Mouse (Mus musculus) adrenal gland, postnatal 10 days (tissue): ENCODE data around the gene Zcchc17. TPM values are rescaled to one million over a fixed set of nuclear protein-coding genes. Genes with fewer than 3 reads are reported as not detected.
A peak's percentile ranks its signal among the peaks of the same experiment; 100 is the strongest.

Source experiments
- DNase-seq: peaks from one replicate; pipeline ENCODE4 v3.0.0; 2021; ENCODE audit warnings: mixed read lengths
- total RNA-seq, 2 experiments: library from RNA; stranded (reverse); gene quantifications; 2 replicates each; pipeline ENCODE4 v1.2.3; 2021

Zcchc17 gene
- total RNA-seq, 2 experiments from 2014 or later = 35.5 to 38.7 TPM

DNA sequence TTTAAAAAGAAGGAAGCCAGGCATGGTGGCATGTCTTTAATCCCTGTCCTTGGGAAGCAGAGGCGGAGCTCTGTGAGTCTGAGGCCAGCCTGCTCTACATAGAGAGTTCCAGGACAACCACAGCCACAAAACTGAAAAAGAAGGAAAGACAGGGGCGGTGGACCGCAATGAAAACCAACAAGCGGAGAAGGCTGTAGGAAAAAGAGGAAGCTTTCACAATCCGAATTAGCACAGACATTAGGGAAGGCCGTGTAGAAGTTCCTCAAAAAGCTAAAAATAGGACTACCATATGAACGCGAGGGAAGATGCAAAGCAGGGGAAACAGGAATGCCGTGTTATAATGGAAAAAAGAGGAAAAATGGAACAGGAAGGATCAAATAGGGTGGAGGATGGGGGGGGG, 75.9 kb downstream of the Zcchc17 start:
- DNase-seq = no peak

DNA sequence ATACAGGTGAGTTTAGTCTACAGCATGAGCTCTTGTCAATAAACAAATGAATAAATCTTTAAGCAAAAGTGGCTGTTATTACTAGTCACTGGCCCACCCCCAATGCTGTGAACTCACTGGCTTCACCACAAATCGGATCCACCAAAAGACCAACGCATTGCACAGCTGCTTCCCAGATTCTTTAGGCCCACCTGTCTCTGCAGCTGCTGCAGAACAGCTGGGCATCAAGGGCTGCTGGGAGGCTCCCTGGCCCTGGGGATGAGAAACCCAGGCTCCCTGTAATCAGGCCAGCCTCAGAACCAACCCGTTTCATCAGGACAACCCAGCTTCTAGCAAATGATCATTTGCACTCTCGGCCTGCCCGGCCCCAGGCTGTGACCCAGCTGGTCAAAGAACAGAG, 76.9 kb downstream of the Zcchc17 start:
- DNase-seq = no peak

DNA sequence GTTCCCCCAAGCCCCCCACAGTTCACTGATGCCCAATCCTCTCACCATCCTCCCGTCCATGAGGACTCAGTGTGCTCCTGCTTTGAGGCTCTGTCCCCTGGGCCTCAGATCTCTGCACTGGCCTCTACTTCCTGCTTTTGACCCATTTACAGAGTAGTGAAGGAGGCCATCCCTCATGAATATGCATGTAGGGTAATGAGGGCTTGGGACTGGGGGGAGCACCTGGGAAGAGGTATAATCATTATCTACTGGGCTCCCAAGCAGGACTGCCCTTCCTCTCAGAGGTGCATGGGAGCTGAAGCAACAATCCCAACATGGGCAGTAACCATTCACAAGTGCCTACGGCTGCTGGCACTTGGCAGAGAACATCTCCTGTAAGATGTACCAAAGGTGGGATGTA, 80.6 kb downstream of the Zcchc17 start, which contains the start of gene Serinc2:
Gene Serinc2 (minus strand): TSS at position 101 of the 400 bp plus-strand sequence.
- no peak for DNase-seq

DNA sequence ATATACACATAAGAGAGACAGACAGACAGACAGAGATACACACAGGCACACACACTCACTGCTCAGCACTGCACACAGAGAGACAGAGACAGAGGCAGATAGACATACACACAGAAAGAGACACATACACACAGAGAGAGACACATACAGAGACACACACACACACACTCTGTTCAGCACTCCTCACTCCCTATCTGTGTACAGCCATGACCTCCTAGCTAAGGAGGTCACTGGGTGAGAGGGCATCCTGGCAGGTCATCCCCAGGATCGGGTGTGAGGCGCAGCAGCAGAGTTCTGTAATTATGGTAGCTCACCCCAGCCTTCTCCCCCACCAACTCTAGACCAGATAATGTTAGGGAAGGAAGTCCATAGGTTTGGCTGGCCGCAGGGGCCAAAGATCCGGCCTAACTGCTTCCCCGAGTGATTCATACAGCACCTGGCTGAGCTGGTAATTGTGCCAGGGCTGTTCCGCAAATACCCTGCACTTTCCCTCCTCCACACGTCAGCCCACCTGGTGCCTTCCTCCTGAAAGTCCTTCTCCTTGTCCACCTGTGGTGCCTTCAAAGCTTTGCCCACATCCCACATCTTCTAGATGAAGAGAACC, 83.1 kb downstream of the Zcchc17 start:
- DNase-seq = no peak

DNA sequence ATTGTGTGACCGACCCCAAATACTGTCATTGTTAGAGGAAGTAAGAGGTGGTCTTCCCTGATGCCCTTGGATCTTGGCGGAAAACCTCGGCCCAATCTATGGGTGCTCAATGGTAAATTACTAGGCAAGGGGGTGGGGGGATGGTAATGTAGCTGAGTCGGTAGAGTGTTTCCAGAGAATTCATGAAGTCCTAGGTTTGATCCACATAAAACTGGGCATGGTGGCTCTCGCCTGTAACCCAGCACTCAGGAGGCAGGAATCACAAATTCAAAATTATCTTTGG, 84.0 kb downstream of the Zcchc17 start:
- DNase-seq = no peak

DNA sequence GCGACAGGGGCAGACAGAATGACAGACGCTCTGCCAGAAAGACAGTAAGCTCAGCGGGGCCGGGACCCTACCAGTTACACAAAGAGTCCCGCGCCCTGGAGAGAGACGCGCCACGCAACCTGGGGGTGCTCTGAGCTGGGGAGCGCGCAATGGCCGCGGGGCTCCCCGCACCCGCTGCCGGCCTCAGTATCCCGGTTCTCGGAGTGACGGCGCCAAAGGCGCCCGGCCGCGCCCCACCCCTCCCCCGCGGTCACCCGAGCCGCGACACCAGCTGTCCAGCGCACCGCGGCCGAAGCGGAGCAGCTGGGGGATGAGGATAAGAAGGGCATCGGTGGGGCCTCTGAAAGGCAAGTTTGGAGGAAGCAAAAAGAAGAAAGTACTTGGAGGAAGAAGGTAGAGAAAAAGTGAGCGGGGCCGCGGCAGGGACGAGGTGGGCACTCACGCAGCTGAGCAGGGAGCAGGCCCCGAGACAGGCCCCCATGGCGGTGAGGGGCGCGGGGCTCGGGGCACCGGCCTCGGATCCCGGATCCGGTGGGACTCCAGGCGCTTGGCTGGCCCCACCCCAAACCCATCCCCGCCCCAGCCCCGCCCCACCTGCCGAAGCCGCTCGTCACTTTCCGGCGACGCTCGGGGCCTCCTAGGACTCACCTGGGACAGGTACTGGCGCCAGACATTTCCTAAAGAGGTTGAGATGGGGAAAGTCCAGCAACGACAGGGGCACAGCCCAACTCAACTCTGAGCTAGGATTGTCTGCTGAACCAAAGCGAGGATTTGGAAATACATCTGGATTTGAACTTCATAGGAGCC, 84.5 kb downstream of the Zcchc17 start:
- DNase-seq = peak; percentile 16

DNA sequence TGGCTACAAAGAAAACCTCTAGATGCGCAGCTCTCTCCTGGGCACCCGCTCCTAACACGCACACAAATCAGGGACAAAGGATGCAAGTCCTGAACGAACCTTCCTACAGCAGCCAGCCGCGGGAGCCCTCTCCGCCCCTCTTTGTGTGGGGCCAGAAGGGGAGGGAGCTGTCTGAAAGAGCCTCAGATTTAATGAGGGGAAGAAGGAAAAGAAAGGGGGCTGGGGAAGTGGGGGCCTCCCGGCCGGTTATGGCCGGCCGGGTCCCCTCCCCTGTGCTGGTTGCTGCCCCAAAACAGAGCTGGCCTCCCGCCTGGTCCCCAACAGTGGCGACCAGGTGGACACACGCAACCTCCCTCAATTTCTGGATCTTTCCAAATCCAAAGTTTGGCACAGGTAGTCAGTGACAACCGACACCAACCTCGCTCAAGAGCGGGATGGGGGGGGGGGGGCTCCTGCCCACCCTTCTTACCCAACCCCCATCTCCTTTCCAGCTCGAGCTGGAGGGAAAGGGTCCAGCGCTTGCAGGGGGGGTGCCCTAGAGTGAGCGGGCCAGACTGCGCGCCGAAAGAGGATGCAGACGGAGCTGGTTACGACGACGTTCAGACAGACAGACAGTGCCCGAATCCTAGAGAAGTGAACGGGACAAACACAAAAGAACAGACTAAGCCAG, 85.3 kb downstream of the Zcchc17 start:
- DNase-seq = no peak

DNA sequence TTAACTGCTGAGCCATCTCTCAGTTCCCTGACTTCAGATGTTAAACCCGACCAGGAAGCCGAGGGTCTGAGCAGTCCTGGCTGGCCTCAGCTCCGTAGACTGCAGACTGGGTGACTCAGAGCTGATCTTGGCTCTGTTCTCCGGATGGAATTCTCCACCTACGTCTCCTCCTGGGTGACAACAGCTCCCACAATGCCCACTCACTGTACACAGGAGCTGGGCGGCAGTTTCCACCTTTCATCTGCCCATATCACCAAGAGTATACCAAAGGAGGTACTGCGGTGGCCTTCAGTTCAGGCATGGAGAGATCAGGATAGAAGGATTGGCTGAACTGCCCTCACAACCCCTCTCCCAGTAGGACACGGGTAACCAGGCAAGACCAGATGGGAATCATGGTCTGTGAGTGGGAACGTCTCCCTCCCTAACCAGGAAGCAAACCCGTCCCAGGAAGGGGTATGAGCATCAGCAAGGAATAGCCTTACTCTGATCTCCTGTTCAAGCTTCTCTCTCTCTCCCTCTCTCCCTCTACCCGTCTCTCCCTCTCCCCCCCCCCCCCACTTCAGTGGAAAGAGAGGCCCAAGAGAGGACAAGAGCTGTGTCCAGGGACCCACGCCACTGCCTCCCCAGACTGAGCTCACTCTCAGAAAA, 85.9 kb downstream of the Zcchc17 start:
- peak; percentile 66 for DNase-seq

DNA sequence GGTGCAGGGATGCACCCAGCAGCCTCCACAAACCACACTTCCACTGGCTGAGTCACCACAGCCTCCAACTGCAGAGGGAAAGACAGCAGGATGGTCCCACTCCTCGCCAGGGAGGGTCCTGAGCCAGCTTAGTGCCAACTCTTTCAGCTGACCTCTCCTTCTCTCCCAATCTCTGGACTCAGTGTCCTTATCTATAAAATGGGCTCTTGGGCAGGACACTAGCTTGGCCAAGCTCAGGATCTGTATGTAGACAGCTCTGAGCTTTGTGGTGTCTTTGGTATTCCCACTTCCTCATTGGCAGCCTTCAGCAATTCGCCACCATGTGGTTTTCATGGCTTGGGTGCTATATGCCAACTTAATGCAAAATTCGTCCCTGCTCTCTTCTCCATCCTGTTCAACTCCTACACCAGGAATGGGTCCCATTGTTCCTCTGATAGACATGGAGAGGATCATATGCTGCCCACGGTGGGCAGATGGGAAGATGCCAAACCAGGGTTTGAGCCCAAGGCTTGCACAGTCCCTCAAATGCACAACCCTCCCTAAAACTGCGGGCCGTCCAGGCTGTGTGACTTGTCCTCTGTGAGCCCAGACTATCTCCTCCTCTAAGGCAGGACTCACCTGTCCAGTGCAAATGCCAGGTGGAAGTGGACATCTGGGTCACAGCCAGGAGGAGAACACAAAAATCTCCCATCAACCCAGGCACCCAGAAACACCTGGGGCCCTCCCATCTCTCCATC, 89.0 kb downstream of the Zcchc17 start:
- DNase-seq = no peak

DNA sequence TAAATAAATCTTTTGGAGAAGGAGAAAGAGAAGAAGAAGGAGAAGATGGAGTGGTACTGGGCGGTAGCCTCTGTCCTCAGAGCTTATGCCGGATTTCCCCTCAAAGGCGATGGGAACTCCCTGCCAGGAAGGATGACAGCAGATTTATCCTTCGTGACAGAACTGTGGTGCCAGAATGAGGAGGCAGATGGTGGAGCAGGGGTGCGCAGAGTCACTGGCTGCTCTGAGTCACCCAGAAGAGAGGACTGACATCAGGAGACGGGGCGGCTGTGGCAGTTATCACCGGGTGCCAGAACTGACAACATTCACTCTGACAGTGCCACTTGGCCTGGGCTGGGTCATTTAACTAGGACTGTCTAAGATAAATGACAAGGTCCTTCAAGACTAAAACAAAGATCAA, 89.7 kb downstream of the Zcchc17 start:
- DNase-seq = peak; percentile 29

DNA sequence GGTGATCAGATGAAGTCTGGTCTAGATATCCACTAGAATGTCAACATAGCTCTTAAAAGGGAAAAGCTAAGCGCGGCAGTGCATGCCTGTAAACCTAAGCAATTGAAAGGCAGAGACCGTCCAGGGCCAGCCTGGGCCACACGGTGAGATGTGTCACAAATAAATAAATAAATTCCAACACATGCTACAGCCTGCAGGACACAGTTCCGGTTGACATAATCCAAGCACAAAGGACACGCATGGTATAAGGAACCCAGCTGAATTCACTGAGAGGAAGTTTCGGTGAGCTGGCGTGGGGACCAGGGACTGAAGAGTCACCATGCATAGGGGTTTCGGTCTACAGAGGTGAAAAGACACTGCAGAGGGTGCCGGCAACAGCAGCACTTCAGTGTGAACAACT, 91.0 kb downstream of the Zcchc17 start:
- DNase-seq = no peak

DNA sequence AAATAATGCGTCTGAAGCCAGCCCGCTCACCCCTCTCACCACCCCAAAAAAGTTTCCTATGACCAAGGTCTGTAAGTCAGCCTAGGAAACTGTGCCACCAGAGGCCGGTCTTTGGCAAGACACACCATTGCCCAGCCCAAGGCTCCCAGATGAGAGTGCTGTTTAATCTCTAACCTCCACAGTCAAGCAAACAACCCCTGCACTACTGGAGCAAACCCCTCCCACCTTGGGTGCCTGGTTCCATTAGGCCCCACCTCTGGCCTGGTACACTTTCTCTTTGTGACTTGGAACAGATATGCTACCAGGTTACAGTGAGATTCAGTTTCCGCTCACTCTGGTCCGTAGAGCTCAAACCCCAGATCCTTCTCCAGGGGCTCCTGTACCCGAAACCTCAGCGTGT, 92.7 kb downstream of the Zcchc17 start:
- peak; percentile 19 for DNase-seq

DNA sequence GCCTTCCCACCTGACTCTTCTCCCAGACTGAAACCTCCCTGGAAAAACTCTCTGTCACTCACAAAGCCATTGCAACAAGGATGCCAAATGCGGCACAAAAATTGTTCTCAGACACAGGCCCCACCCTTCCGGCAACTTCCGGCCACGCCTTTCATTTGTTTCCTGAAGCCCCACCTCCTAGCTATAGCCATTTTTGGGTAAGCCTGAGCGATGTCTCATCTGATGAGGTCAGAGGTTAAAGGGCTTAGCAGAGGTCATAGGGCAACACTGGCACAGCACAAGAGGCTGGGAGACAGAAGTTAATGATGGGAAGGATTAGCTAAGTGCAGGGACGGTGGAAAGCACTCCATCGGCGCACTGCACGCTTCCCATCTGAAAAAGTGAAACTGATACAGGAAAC, 93.1 kb downstream of the Zcchc17 start:
- DNase-seq = no peak

Other genes with a start within 250 kb of the Zcchc17 start
- gene Hcrtr1, start 220.6 kb downstream of the Zcchc17 start, total RNA-seq = 1 to 10 TPM in 1 of 2 experiments, under 1 TPM in 1; 0.78 to 1.7 TPM
- gene Tinagl1, start 184.8 kb downstream of the Zcchc17 start, total RNA-seq = 100 to 1,000 TPM in 1 of 2 experiments, 10 to 100 TPM in 1; 69.2 to 114 TPM
- gene Gm853, start 137.5 kb downstream of the Zcchc17 start, total RNA-seq = not detected
- gene Serinc2, start 80.7 kb downstream of the Zcchc17 start, total RNA-seq = 1 to 10 TPM; 2.9 to 5.1 TPM
- 100 to 1,000 TPM; 110 to 422 TPM for gene Fabp3, start 51.3 kb downstream of the Zcchc17 start, total RNA-seq
- 1 to 10 TPM in 1 of 2 experiments, not detected in 1; 1.3 TPM for gene Gm10570, start 51.3 kb downstream of the Zcchc17 start, total RNA-seq
- gene Snrnp40, start 189 bp upstream of the Zcchc17 start, total RNA-seq = 10 to 100 TPM; 35.3 to 39.0 TPM
- gene Nkain1, start 214.2 kb upstream of the Zcchc17 start, total RNA-seq = 1 to 10 TPM; 5.8 to 6.0 TPM